Mouse (Mus musculus) lung, embryonic 15.5 days (tissue): ENCODE measurements around the gene Ugt1a5. TPM values are rescaled to one million over a fixed set of nuclear protein-coding genes. Genes with fewer than 3 reads are reported as not detected.

Experiments
- polyA plus RNA-seq: library from polyadenylated mRNA; unstranded; fragments of >200 nt; fragmentation: Nextera tagmentation; extraction: Ambion mirVana; gene quantifications from 2 replicates; pipeline ENCODE4 v1.2.1, GENCODE M21; 2015

The Ugt1a5 gene
- polyA plus RNA-seq, 1 experiment from 2014 or later: not detected

Other genes starting within 250 kb of the Ugt1a5 start
- gene Usp40, start 157.5 kb upstream of the Ugt1a5 start, polyA plus RNA-seq: 34.6 and 36.8 TPM in 2 replicates
- 0.22 TPM in 1 of 2 replicates, not detected in the other for gene Ugt1a10, start 110.6 kb upstream of the Ugt1a5 start, polyA plus RNA-seq
- not detected in 2 replicates for gene Ugt1a9, start 95.2 kb upstream of the Ugt1a5 start, polyA plus RNA-seq
- gene Ugt1a8, start 78.2 kb upstream of the Ugt1a5 start, polyA plus RNA-seq: not detected in 2 replicates
- 2.3 and 3.1 TPM in 2 replicates for gene Ugt1a7c, start 71.0 kb upstream of the Ugt1a5 start, polyA plus RNA-seq
- 0.08 and 0.32 TPM in 2 replicates for gene Ugt1a6b, start 62.8 kb upstream of the Ugt1a5 start, polyA plus RNA-seq
- gene Ugt1a6a, start 31.2 kb upstream of the Ugt1a5 start, polyA plus RNA-seq: 3.2 and 3.3 TPM in 2 replicates
- 0.22 TPM in 1 of 2 replicates, not detected in the other for gene Ugt1a2, start 34.6 kb downstream of the Ugt1a5 start, polyA plus RNA-seq
- 6.1 and 6.9 TPM in 2 replicates for gene Dnajb3, start 39.8 kb downstream of the Ugt1a5 start, polyA plus RNA-seq
- 0.11 TPM in 1 of 2 replicates, not detected in the other for gene Ugt1a1, start 45.9 kb downstream of the Ugt1a5 start, polyA plus RNA-seq
- gene Mroh2a, start 61.0 kb downstream of the Ugt1a5 start, polyA plus RNA-seq: 0.90 and 1.1 TPM in 2 replicates
- gene Hjurp, start 111.6 kb downstream of the Ugt1a5 start, polyA plus RNA-seq: 184 and 198 TPM in 2 replicates
- gene Trpm8, start 111.6 kb downstream of the Ugt1a5 start, polyA plus RNA-seq: 0.04 and 0.10 TPM in 2 replicates
- gene Spp2, start 240.9 kb downstream of the Ugt1a5 start, polyA plus RNA-seq: 0.75 and 2.5 TPM in 2 replicates